Mouse (Mus musculus) embryonic facial prominence, embryonic 14.5 days (tissue): ENCODE data around the gene Cfl1. TPM values are rescaled to one million over a fixed set of nuclear protein-coding genes. Genes with fewer than 3 reads are reported as not detected.

Experiments used
- ATAC-seq: fragments of 200-750 bp; cut with Nextera tagmentation; 2 replicates; pipeline ENCODE4 v1.8.0; 2017; ENCODE audit warnings: low read depth, moderate number of reproducible peaks, moderate TSS enrichment
- DNase-seq: peaks from one replicate; pipeline ENCODE4 v3.0.0-alpha.2; 2015; ENCODE audit warnings: low spot score
- H3K27ac ChIP-seq: fragments of 300-500 bp; sonication (generic); replicated peaks from 2 replicates; pipeline ENCODE4 v1.5.1; 2014; ENCODE audit warnings: low read depth, mild to moderate bottlenecking, low read length, moderate library complexity
- H3K27me3 ChIP-seq: fragments of 300-500 bp; sonication (generic); replicated peaks from 2 replicates; pipeline ENCODE4 v1.6.1; 2014; ENCODE audit warnings: low read length; ENCODE audit not compliant: control insufficient read depth, insufficient read depth
- H3K36me3 ChIP-seq: fragments of 300-500 bp; sonication (generic); 2 replicates; pipeline ENCODE4 v1.6.1; 2014; ENCODE audit warnings: low read length, mixed read lengths; ENCODE audit not compliant: control insufficient read depth, insufficient read depth
- H3K4me1 ChIP-seq: fragments of 300-500 bp; sonication (generic); 2 replicates; pipeline ENCODE4 v1.6.1; 2014; ENCODE audit warnings: antibody characterized with exemption, low read length; ENCODE audit not compliant: control insufficient read depth, insufficient read depth
- H3K4me2 ChIP-seq: fragments of 300-500 bp; sonication (generic); 2 replicates; pipeline ENCODE4 v1.6.1; 2014; ENCODE audit warnings: low read depth, mild to moderate bottlenecking, low read length, moderate library complexity, mixed read lengths
- H3K4me3 ChIP-seq: fragments of 300-500 bp; sonication (generic); 2 replicates; pipeline ENCODE4 v1.5.1; 2014; ENCODE audit warnings: low read depth, mild to moderate bottlenecking, low read length
- H3K9ac ChIP-seq: fragments of 300-500 bp; sonication (generic); 2 replicates; pipeline ENCODE4 v1.6.1; 2014; ENCODE audit warnings: low read depth, mild to moderate bottlenecking, low read length, moderate library complexity, mixed read lengths
- H3K9me3 ChIP-seq: fragments of 300-500 bp; sonication (generic); 2 replicates; pipeline ENCODE4 v1.6.1; 2016; ENCODE audit warnings: low read length; ENCODE audit not compliant: control insufficient read depth
- WGBS: fragments of 180-500 bp; shearing (Covaris S2); extraction: QIAGEN DNeasy Blood & Tissue Kit; methylation state at CpG from one replicate; pipeline ENCODE4 v1.1.7; 2014; 5-methylcytosine and 5-hydroxymethylcytosine counted together
- polyA plus RNA-seq: library from polyadenylated mRNA; unstranded; fragments of >200 nt; fragmentation: Nextera tagmentation; extraction: Ambion mirVana; gene quantifications from 2 replicates; pipeline ENCODE4 v1.2.1, GENCODE M21; 2014

Gene Cfl1
- polyA plus RNA-seq, 1 experiment from 2014 or later = 2,353 TPM

DNA sequence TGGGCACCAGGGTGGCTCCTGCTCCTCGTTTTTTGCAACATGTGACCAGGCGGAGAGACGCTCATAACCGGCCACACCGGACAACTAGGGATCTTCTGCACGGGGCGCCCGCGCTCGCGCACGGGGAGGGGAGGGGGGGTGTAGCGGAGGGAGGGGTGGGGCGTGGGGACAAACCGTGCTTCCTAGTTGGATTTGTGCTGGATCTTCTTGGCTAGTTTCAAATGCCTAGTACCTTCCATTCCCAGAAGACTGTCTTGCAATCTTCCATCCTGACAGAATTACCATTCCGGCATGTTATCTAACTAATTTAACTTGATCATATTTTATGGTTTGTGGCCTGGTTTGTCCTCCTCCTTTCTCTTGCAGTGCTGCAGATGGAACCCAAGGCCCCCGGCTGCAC is 13.4 kb downstream of the Cfl1 start, which contains the start of gene 1700020D05Rik:
TSS of gene 1700020D05Rik (minus strand) at position 101 of the 400 bp plus-strand sequence.
- WGBS = 73% methylated on average over 13 of the region's 17 CpGs

DNA sequence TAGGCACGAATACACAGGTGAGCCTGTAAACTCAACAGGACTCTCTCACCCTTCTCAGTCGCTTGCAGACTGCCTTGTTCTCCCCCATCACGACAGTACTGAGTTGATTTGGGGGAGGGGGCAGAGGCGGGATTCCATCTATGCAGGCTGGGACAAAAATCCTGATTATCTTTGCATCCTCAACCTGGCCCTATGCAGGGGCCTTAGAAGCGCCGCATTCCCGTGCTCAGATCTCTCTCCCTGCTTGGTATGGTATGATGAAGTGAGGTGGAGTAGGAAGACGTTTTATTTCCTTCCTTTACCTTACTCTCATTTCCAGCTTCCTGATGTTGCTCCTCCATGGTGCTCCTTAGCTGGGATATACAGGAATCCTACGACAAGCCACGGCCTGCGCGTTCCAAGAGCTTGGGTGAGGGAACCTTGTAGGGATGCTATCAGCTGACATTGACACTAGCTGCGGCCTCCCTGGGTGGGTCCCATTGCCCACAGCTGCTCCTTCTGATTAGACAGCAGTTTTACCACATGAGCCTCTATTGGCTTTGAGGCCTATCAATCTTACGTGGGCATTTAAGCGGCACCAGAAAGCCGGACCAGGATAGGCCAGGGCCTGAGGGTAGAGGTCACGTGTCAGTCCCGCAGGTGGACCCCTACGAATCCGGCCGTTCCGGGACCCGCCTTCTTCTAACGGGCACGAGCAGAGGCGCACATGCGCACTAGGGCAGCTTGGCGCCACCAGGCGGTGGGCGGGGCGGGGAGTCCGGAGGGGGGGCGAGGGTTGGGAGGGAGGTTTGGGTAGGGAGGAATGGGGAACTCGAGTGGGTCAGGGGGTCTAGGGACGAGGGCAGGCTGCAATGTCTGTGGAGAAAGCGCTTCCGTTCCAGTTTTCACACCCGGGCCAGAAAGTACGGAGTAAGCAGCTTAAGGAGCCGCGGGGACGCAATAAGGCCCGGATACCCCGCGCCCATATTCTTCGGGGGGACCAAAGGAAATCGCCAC is 20.1 kb downstream of the Cfl1 start, which contains the start of gene Snx32:
TSS of gene Snx32 (minus strand) at position 508 of the 996 bp plus-strand sequence.
- peak within 1 kb of the TSS; percentile 65 for H3K9ac ChIP-seq
- H3K4me1 ChIP-seq = 0 out of 2 replicates have a peak, but pooled peaks cover 6% of the 10 kb centered on the region
- no peak within 1 kb of the TSS for H3K27ac ChIP-seq
- peak; percentile 99 for ATAC-seq
- 4% methylated on average over 45 of the region's 47 CpGs for WGBS
- peak within 1 kb of the TSS; percentile 80 for H3K4me2 ChIP-seq
- H3K36me3 ChIP-seq = no peaks in the 10 kb centered on the region
- H3K27me3 ChIP-seq = no peaks in the 10 kb centered on the region
- peaks cover 11% of the 10 kb centered on the region for H3K9me3 ChIP-seq
- peak; percentile 99 for DNase-seq
- H3K4me3 ChIP-seq = peak within 1 kb of the TSS; percentile 48

More for the DNA sequence above, 13.4 kb downstream of the Cfl1 start, which contains the start of gene 1700020D05Rik:
- Histone ChIP-seq H3K4me2 (no peak within 1 kb of the TSS), H3K9me3 (peaks cover 4% of the 10 kb centered on the region), H3K4me3 (no peak within 1 kb of the TSS), H3K4me1 (no peaks in the 10 kb centered on the region), H3K9ac (no peak within 1 kb of the TSS), H3K36me3 (0 out of 2 replicates have a peak, but pooled peaks cover 6% of the 10 kb centered on the region), H3K27ac (no peak within 1 kb of the TSS), H3K27me3 (no peaks in the 10 kb centered on the region)
- no peak for ATAC-seq
- DNase-seq = no peak

GRCm38 (mm10) chr19:5511074-5511632 is 20.9 kb downstream of the Cfl1 start:
- WGBS = 53% methylated on average over 15 of the region's 15 CpGs
- no peaks in the 10 kb centered on the region for H3K27me3 ChIP-seq
- H3K27ac ChIP-seq = no peak overlapping the region
- H3K4me1 ChIP-seq = 0 out of 2 replicates have a peak, but pooled peaks cover 6% of the 10 kb centered on the region
- peak overlapping the region; percentile 48 for H3K4me3 ChIP-seq
- H3K9me3 ChIP-seq = peaks cover 11% of the 10 kb centered on the region
- no peak for ATAC-seq
- peak overlapping the region; percentile 80 for H3K4me2 ChIP-seq
- H3K36me3 ChIP-seq = no peaks in the 10 kb centered on the region
- DNase-seq = no peak
- peak overlapping the region; percentile 65 for H3K9ac ChIP-seq

DNA sequence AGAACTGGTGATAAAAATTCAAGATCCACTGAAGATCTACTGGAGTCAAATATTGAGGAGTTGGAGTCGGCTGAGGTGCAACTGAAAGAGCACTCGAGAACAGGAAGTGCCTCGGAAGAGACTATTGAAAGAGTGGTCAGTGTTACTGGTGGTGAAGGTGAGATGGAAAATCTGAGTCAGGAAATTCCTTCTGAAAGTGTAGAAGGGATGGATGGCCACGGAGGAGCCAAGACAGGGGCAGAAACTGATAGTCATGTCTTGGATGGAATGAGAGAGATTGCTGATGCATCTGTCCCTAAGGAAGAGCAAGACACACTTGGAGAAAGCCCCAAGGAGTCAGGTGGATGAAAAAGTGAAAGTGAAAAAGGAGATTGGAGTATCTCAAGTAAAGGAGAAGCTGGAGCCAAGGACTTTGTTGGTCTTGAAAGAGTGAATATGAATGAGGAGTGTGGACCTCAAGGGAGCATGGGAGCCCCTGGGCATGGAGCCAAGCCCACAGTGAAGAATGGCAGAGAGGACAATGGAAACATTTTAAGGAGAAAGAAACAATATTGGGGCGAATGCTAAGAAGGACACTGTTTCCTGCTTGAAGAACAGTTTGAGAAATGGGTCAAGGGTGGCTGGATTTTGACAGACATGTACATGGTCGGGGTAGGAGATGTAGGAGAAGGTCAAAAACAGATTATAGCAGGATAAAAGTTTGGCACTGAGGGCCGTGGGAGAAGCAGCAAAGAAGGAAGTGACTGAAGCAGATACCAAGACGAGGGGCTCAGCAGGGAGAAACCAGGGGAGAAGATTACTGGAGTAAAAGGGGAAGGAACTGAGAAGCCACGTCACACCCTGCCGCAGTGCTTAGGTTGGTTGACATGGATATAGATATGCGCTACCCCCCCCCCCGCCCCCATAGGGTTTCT is 22.1 kb downstream of the Cfl1 start:
- Histone ChIP-seq H3K36me3 (no peaks in the 10 kb centered on the region), H3K4me3 (no peak overlapping the region), H3K4me1 (0 out of 2 replicates have a peak, but pooled peaks cover 6% of the 10 kb centered on the region), H3K27me3 (no peaks in the 10 kb centered on the region), H3K27ac (no peak overlapping the region), H3K9ac (no peak overlapping the region), H3K4me2 (no peak overlapping the region), H3K9me3 (peaks cover 11% of the 10 kb centered on the region)
- 87% methylated on average over 11 of the region's 12 CpGs for WGBS
- DNase-seq (no peak), ATAC-seq (no peak)

DNA sequence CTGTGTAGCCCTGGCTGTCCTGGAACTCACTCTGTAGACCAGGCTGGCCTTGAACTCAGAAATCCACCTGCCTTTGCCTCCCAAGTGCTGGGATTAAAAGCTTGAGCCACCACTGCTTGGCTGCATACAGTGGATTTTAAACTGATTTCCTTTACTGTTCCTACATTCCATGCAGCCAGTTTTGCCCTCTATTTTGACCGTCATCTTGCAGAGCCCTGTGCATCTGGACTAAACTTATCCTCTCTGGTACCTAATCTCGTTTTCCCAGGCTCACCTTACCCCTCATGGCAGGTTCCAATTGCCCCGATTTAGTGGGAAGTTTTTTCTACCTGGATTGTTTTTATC is 22.7 kb downstream of the Cfl1 start:
- Histone ChIP-seq H3K36me3 (no peaks in the 10 kb centered on the region), H3K9me3 (peaks cover 11% of the 10 kb centered on the region), H3K4me1 (0 out of 2 replicates have a peak, but pooled peaks cover 6% of the 10 kb centered on the region), H3K4me3 (no peak overlapping the region), H3K27me3 (no peaks in the 10 kb centered on the region), H3K9ac (no peak overlapping the region), H3K27ac (no peak overlapping the region), H3K4me2 (no peak overlapping the region)
- no peak for ATAC-seq
- WGBS = 81% methylated on average over 3 of the region's 3 CpGs
- DNase-seq = no peak

DNA sequence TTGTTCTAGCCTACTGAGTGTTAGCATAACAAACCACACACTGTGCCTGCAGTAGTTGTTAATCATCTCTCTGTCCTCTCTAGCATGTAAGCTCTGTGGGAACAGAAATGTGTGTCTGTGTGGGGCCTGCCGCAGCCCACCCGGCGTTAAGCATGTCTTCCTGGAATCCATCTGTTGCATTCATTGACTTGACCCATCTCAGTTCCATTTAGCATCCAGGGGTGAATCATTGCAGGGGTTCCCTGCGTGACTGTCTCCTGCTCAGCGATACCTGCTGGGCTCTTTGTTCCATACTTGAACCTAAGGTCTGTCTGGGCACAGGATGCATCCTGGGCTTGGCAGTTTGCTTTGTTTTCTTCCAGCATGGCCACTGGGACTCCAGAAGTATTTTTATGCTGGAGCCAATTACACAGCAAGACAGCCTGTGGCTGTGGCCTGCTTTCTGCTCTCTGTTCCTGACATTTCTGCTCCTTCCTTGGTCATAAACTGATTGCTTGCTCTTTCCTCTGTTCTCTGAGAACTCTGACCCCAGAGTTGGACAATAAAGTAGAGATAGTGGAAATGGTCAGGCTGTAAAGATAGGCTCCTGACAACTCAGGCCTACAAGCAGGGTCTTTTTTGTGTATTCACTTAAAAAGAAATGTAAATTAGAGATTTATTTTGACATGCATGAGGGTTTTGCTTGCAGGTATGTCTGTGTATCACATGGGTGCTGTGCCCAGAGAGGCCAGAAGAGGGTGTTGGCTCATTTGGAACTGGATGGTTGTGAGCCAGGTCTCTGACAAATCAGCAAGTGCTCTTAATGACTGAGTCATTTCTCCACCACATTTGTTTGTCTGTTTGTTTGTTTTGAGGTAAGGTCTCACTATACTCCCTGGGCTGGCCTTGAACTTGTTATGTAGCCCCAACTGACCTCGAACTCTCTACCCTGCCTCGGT is 25.9 kb downstream of the Cfl1 start:
- no peaks in the 10 kb centered on the region for H3K36me3 ChIP-seq
- H3K27ac ChIP-seq = no peak overlapping the region
- no peak overlapping the region for H3K4me3 ChIP-seq
- no peak for ATAC-seq
- H3K4me1 ChIP-seq = 0 out of 2 replicates have a peak, but pooled peaks cover 2% of the 10 kb centered on the region
- no peaks in the 10 kb centered on the region for H3K9me3 ChIP-seq
- 79% methylated on average over 7 of the region's 7 CpGs for WGBS
- no peak for DNase-seq
- H3K9ac ChIP-seq = no peak overlapping the region
- no peak overlapping the region for H3K4me2 ChIP-seq
- no peaks in the 10 kb centered on the region for H3K27me3 ChIP-seq

- ATAC-seq (no peak), DNase-seq (no peak)
- Histone ChIP-seq H3K27ac (no peak overlapping the region), H3K4me1 (no peaks in the 10 kb centered on the region), H3K9me3 (no peaks in the 10 kb centered on the region), H3K27me3 (no peaks in the 10 kb centered on the region), H3K4me3 (no peak overlapping the region), H3K4me2 (no peak overlapping the region), H3K36me3 (no peaks in the 10 kb centered on the region), H3K9ac (no peak overlapping the region)
- 77% methylated on average over 8 of the region's 8 CpGs for WGBS
Measured at GRCm38 (mm10) chr19:5516906-5517505, 26.8 kb downstream of the Cfl1 start.
